Mouse (Mus musculus): Measurements from ENCODE around the gene 1700020A23Rik.
"Not testable (repeated sequence)": the region's sequence is repeated elsewhere in the genome, so short reads cannot be mapped to it uniquely, and the experiment has no call there.

The 1700020A23Rik gene

DNA sequence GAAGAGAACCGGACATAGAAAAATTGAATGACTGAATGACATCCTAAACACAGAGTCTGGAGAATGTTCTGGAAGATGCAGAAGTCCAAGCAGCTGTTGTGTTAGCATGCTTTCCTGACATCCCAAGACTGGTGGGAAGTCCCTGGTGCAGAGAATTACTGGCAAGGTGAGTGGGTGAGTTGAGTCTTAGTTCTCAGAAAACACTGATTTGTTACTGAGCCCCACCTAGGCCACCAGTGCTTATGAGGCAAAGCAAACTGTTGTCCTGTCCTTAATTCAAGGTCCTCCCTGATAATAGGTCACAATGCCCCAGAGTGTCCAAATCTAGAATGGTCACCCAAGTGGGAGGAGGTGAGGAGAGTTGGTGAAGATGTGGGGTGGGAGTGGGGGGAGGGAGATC lies at the start of gene 1700020A23Rik, which contains the start of gene Gm28372:
1700020A23Rik (plus strand) TSS at position 321 of the 400 bp plus-strand sequence.
Gm28372 (plus strand) TSS at position 301 of the 400 bp plus-strand sequence.
- no peak for DNase-seq

DNA sequence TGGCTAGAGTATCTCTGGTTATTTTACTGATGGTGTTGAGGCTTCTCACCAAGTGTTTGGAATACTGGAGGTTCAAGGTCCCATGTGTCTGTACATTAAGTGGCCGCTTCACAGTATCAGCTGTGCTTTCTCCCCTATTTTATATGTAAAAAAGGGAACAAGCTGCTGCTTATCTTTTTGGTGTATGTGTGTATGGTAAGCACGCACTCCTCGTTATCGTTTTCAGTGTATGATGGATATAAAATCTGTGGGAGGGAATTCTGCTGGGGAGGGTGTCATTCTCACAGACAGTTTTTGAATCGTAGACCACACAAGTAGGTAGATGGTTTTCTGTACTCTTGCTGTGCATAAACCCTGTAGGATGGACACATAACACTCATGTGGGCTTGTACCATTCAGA lies 47.5 kb upstream of the 1700020A23Rik start:
- DNase-seq, result no peak

DNA sequence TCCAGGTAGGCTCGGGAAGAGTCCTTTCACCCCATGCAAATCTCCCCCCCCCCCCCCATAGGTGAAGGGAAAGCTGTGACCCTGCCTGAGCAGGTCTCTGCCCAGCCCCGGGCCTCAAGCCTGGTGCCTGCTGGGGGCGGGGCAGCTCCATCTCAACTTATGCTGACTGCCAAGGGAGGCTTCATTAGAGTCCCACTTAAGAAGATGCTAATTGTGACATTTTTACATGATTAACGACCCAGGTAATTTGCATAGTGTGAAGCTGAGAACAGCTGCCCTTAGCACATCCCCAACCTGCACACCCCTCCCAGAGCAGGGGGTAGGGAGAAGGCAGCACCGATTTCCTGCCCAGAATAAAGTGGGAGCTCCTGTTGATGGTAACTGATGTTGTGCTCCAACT lies 46.2 kb upstream of the 1700020A23Rik start:
- no peak for DNase-seq

DNA sequence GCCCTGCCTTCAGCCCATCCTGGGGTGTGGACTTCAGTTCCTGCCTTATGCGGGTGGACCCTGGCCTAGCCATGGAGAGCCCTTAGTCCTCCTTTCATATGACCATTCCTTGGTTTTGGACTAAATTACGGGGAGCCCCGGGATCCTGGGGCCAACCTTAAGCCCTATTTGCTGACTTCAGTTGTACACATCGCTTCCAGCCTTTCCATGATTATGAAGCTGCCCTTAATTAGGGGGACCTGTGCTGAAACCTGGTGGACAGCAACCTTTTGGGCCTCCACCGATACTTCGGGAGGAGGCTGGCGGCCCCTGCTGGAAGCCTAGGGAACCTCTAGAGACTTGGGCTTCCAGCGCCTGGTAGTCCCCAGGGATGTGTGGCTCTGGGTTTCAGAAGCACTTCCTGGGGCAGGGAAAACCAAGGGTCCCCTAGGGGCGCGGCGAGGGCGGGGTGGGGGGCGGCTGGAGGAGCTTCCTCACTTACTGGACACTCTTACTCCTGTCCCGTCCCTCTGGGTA lies 42.5 kb upstream of the 1700020A23Rik start:
- DNase-seq, result peak; percentile 25

DNA sequence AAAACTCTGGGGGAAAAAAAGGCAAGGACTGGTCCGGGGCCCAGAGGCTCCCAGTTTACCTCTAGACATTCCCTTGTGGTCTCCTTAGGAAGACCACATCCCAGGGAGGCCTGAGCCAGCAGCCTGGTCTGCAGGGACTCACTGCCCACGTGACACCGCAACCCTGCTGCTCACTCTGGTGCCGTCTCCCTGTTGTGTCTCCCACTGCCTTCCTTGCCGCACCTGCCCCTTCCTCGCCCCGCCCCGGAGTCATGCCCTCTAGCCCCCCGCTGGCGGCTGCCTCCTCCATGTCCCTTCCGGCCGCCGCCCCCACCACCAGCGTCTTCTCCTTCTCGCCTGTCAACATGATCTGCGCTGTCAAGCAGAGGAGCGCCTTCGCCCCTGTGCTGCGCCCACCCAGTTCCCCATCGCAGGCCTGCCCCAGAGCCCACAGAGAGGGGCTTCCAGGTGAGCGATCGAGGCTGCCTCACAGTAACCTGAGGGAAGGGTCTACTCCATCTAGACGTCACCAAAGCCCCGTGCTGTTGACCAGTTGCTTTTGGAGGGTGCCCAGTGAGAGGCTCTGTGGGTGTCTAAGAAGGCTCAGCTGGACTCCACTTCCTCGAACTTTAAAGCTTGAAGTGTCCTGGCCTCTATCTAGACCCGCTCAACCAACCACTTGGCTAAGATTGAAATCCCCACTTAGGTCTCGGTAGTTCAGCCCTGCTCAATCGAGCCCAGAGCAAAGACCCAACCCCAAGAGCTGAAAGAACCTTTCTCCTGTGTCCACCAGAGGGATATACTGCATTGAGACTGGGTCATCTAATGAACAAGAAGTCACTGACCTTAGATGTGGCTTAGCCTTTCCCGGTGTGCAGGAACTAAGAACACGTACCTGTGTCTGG lies 39.6 kb upstream of the 1700020A23Rik start:
- DNase-seq, result no peak

DNA sequence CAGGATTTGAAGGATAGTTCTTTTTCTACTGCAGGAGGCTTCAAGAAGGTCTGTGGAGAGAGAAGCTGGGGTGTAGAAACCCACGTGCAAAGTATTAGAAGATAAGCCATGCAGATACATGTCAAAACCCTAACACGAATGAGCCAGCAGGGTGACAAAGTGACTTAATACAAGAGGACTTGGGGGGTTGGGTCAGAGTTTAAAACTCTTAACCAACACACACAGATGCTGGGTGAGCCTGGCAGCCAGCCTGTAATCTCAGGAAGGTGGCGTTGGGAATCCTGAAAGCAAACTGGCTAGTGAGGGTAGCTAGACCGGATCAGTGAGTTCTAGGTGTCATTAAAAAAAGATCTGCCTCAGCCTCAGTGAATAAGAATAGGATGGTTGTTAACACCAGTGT lies 37.7 kb upstream of the 1700020A23Rik start:
- no peak for DNase-seq

DNA sequence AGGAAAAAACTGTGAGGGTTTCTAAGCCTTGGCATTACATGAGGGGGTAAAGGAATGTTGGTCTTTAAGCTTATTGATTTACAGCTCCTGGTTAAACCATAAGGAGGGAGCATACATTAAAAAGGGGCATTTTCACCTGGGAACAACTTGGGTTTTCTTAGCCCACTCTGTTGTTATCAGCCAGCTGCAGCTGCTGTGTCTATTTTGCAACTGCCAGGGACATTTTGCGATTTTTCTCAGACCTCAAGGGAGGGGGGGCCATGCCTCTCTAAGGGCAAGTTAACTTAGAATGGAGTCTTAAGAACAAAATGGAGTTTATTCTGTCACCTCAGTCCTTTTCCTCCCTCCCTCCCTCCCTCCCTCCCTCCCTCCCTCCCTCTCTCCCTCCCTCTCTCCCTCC lies 32.0 kb upstream of the 1700020A23Rik start:
- not testable (repeated sequence) for DNase-seq

DNA sequence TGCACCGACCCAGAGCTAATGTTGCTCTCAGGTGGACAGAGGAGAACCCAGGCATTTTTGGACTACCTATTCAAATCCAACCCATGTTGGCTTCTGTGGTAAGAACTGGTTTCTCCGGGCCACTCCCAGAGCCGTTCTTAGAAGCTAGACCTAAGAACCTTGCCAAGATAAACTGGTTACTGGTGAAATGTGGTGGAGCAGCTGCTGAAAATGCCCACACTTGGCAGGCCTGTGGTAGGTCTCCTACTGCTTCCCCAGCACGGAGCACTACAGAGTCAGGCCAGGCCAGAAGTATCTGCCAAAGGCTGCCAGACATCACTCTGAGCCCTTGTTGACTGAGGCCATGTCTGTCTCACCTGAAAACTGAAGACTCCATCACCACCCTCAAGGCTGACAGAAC lies 30.1 kb upstream of the 1700020A23Rik start:
- DNase-seq, result no peak

DNA sequence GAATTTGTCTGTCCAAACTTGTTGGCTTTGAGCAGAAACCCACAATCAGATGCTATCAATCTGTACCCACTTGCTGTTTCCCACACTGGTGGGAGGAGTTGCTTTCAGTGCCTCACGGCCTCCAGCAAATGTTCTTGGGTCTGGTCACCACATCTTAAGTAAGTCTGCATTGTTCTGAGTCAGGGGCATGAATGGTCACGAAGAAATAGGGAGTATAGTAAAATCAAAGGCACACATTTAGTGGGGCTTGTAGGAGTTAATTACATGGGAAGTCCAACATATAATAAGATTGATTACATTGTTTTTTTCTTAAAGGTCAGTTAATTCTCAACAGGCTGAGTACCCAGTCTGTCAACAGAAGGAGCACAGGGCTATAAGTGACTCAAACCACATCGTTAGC lies 21.9 kb upstream of the 1700020A23Rik start:
- DNase-seq, result no peak

DNA sequence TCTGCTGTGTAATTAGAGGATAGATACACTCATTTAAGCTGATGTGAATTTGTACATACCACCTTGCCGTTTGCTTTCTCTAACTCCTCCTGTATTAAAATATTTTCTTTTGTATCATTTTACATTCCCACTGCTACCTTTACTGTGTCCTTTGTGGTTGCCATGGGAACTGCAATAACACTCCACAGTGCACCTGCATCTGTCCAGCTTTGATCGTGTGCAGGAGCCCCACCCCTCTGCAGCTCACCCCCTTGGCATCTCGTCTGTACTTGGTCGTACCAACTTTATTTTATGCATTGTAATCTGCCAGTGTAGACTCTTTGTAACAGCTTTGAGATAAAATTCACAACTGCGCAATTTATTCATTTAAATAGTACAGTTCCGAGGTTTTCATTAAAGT lies 21.2 kb upstream of the 1700020A23Rik start:
- DNase-seq, result no peak

DNA sequence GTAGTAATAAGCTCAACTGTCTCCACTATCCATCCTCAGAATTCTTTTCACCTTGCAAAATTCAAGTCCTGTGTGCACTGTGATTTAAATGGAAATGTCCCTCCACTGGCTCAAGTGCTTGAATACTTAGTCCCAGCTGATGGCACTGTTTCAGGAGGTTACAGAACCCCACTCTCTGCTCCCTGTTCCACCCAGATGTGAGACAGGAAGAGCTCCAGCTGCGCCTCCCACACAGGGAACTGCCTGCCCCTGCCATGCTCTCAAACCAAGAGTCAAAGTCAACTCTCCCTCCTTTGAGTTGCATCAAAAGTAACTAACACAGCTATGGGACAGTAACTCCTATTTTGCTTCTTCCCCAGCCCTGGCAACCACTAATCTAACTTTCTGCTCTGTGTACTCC lies 18.8 kb upstream of the 1700020A23Rik start:
- no peak for DNase-seq

DNA sequence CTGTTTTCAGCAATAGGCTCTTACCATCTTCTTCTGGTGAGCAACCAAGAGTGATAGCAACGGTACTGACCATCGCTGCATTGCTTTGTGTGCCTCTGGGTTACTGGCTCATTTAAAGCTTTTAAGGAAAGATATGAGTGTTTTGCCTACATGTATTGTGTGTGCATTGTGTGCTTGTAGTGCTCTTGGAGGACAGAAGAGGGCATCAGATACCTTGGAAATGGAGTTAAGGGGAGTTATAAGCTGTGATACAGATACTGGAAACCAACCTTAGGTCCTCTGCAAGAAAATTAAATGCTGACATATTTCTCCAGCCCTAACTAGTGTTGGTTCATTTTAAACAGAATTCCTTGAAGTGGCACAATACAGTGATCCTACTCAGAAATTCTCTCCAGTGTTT lies 16.3 kb upstream of the 1700020A23Rik start:
- no peak for DNase-seq

DNA sequence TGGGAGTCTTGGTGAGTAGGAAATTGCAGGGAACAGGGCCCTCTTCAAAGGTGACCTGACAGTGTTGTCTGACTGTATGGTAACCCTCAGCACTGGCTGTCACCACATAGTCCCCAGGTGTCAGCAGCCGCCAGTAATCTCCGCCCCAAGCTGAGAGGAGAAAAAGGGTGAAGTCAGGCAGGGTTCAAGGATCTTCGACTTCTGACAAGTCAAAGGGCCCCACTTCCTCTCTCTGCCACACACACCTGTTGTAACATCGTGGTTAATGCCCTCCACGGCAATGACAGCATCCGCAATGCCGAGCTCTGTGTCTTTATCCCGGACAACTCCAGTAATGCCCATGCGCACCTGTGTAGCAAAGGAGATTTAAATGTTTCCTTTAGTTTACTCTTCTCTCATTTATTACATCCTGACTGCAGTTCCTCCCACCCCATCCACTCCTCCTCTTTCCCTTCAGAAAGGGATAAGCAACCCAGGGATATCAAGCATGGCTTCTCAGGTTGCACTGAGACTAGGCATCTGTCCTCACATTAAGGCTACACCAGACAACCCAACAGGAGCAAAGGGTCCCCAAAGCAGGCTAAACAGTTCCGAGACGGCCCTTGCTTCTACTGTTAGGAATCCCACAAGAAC lies 13.9 kb upstream of the 1700020A23Rik start:
- DNase-seq, result no peak

DNA sequence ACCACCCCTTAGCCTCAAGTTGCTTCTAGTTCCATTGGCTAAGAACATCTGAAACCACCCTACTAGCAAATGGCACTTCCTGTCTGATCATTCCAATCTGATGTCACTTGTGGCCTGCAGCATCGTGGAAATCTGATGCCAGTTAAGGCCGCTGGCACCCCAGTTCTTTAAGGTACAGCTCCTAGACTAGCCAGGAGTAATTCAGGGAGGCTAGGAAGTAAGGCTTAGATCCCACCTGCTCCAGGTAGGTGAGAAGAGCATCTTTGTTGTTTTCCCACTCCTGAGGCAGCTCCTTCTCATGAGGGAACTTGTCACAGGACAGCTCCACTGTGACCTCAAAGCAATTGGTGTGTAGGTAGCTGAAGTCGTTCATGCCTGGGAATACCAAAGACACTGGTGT lies 12.2 kb upstream of the 1700020A23Rik start:
- no peak for DNase-seq

DNA sequence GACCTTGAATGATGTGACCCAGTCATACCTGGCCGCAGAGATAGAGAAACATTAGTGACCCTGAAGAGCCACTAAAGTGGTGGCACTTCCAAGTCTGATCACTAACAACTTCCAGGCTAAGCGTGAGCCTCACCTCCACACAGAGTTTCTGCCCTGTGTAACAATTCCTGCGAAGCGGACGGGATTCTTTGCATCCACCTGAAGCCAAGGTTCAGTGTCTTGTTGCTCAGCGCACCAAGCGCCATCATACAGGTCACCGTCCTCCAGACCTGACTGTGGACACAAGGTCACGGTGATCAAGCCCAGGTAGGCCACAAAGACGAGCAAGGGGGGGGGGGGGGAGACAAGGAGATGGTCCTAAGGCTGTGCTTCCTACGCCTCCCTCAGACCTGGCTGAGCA lies 9.4 kb upstream of the 1700020A23Rik start:
- DNase-seq, result no peak

DNA sequence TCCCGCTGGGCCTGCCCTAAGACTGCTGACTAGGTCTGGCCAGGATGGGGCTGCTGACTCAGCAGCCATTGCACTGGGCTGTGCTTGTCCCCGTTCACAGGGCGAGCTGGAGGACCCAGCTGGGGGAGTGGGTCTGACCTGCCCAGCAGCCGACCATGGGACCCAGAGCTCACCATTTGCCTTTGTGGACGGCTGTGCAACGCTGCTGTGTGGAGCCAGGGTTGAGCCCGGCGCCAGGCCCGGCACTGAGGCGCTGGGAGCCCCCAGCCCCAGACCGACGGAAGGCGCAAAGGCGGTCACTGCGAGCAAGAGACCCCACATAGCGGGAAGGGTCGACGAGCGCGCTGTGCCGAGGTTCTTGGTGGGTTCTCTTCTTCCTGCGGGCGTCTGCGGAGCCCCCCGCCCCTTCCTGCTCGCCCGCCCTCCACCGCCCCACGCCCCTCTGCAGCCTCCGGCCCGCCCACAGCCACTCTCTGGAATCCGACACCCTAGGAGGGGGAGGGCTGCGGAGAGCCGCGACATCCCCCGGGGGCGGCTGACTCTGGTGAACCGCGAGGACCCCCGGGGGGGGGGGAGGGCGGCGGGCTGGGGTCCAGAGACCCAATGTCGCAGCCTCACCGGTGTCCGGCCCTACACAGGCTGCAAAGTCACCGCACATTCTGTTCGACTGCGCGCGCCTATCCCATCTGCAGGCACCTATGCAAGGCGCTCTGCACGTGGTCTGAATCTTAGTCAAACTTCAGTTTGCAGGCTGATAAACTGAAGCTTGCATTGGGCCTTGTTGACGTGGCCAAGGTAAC lies 7.7 kb upstream of the 1700020A23Rik start, which contains the start of gene Cpxm1:
Cpxm1 (minus strand) TSS at position 389 of the 800 bp plus-strand sequence.
- no peak for DNase-seq

DNA sequence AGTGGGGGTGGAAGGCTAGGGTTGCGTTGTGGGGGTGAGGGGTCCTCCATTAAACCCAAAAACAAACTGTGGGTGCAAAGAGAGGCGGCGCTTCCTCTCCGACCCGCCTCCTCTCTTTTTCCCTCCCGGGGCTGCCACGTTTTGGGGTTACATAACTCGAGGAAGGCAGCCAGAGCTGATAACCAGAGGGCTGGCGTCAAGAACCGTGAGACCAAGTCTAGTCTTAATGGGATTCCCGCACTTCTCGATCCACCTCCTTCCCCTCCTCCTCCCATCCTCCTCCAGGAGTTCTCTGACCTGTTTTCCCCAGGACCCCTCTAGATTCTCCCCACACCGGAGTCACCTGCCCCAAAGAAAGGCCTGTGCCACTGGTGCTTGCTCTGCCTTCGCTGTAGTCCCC lies 7.0 kb upstream of the 1700020A23Rik start:
- DNase-seq, result no peak

DNA sequence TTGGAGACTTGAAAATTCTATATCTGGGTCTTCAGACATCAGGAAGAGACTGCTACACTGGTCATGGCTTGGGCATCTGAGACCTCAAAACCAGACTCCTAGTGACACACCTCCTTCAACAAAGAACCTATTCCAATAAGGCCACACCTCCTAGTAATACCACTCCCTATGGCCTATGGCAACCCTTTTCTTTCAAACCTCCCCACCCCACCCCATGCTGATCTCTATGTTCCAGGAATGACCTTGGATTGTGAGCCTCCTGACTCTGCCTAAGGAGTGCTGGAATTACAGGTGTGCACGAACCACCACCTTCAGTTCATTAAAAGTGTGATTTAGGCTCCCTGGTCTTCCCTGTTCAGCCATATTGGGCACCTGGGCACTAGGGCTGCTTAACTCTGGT lies 5.0 kb upstream of the 1700020A23Rik start:
- no peak for DNase-seq

DNA sequence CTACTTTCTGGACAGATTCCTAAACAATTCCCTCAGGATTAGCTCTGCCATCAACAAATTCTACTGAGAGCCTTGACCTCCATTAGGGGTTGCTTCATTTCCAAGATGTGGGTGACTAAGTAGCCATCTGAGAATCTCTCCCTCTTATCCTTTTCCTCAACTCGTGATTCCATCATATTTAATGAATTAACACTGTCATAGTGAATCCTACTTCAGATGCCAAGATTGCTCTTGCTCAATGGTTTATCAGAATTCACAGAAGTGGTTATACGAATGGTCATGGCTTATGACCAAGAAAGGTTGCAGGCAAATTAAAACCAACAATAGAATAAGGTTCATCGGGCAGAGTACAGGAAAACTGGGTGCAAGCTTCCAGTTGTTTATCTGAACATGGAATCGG lies 3.2 kb upstream of the 1700020A23Rik start:
- DNase-seq, result no peak

DNA sequence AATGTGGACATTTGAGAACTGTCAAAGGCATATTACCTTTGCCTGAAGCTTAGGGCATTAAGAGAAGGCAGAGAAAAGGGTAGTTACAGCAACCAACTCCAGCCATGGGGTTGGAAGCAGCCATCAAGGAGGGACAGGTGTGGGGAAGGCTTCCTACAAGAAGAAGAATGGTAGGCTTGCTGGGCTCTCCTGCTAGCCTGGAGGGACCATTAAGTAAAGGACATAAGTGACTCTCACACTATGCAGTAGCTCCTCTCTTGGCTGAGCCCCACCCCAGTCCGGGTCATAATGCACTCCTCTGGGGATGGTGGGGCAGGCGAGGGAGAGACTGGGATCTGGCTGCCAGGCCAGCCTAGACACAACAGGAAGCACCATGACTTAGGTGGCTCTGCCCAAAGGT lies 1.1 kb downstream of the 1700020A23Rik start, which contains the start of gene Tmem239:
Tmem239 (plus strand) TSS at position 301 of the 400 bp plus-strand sequence.
- no peak for DNase-seq

DNA sequence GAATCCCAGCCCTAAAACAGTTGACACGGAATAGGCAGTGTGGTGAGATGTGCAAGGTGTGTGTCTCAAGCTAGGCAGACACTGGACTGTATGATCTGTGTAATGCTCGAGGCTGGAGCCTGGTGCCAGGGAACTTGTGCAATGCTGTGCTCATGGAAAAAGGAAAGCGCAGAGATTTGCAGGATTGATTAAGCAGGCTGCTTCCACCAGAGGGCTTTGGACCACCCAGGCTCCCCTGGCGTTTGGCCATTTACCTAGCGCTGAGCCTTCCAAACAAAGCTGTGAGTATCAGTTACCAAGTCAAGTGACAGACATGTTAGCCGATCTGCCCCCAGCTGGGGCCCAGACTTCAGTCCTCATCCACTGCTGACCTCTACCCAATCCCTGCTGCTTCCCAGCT lies 3.1 kb downstream of the 1700020A23Rik start:
- no peak for DNase-seq

DNA sequence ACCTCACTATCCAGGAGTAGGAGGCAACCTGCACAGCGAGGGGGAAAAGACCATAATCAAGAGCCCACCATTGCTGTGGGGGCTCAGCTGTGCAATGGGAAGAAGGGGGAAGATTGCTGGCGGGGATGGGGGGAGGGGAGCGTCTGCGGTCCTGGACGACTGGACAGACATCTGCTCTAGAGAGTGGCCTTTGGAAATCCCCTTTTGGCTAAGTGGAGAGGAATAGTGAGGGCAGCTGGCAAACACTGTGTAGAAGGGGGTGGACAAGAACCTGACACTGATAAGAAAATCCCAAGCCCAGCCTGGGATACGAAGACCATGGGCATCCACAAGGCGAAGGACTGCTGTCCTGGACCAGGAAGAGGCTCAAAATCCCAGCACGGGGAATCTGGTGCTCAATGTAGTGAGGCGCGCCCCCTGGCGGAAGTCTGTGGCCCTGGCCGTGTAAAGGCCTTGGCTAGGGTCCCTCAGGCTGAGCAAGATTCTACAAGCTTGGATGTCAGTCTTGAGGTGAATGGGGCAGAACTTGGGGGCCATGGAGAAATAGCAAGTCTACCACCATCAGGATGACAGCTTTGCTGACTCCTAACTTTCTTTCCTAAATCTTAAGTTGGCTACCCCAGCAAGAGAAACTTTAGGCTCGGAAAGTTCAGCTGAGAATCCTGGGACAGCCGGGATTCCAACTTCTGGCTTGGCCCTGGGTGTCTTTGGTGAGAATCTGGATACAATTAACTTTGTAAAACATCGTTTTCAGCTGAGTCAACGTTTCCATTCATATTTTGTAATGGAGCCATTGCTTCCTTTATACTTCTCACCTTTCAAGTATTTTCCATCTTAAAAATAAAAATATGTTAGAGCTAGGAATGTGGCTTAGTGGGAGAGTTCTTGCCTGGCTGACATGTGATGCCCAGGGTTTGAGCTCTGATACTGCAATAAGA lies 6.8 kb downstream of the 1700020A23Rik start:
- DNase-seq, result peak; percentile 75

Data from layer of hippocampus, adult 9-11 months (tissue).